Mouse (Mus musculus): Measurements from ENCODE around the gene Samsn1.

GRCm38 (mm10) chr16:76047066-76047465 lies 25.0 kb upstream of the Samsn1 start:
- TF ChIP-seq POLR2A (IDR thresholded peaks at IDR 0.05; ENCODE audit: extremely low read depth, insufficient read depth, low read length) = no peak
- no peak for TF ChIP-seq CTCF (IDR thresholded peaks at IDR 0.05; ENCODE audit: extremely low read depth, insufficient read depth, low read length)

Data from cortical plate, adult 2 months (tissue).